Mouse (Mus musculus) inflammation-experienced regulatory T-cells, adult 6 months (primary cell): ENCODE data around the gene Hdac4. TPM values are rescaled to one million over a fixed set of nuclear protein-coding genes. Genes with fewer than 3 reads are reported as not detected.
A peak's percentile ranks its signal among the peaks of the same experiment; 100 is the strongest.

Experiments
- ATAC-seq: one replicate; pipeline ENCODE4 v1.8.0; 2017
- polyA plus RNA-seq, 3 experiments: library from polyadenylated mRNA; unstranded; fragments of 100-300 nt; shearing (Covaris generic); gene quantifications; one replicate each; pipeline ENCODE4 v1.2.1; 2017

Hdac4 gene
- polyA plus RNA-seq = 10 to 100 TPM; 42.9 to 75.8 (median 72.7) TPM

- ATAC-seq = no peak
These were observed at the start of gene Hdac4 for GRCm38 (mm10) chr1:92195360-92196149. Hdac4 (minus strand) TSS chr1:92195699.

- ATAC-seq = no peak
These were observed 48.0 kb upstream of the Hdac4 start for GRCm38 (mm10) chr1:92243549-92243948.

DNA sequence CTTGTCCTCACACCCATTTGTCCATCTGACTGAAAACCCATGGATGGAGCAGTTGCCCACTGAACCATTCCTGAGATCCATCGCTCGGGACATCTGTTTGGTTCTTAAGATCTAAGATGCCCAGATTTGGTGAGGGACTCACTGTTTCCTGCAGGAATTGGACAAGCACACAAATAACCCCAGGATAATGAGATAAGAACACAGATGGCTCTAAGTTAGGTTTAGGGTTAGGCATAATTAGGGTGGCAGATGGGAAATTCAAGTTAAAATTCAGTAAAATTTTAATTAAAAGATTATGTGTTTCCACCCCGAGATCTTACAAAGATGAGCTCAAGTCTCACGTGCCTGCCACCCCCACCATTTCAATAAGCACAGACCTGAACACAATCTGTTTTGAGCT is 44.6 kb upstream of the Hdac4 start:
- ATAC-seq = no peak

DNA sequence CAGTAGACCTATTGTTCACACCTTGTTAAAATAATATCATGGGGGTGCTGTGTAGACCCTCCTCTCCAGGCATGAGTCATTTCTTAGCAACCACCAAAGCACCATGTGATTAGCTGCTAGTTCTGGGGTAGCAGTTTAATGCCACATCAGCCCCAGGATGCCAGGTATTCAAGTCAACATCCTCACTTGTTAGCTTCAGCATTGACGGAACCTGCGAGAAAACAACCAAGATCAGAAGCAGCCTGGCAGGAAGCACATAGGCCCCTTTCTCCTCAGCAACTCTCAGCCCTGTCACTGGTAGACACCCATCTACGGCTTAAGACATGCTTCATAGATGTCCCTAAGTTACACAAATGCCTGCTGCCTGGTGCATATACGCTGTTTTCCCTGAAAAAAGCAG is 40.1 kb upstream of the Hdac4 start:
- ATAC-seq = peak; percentile 52

DNA sequence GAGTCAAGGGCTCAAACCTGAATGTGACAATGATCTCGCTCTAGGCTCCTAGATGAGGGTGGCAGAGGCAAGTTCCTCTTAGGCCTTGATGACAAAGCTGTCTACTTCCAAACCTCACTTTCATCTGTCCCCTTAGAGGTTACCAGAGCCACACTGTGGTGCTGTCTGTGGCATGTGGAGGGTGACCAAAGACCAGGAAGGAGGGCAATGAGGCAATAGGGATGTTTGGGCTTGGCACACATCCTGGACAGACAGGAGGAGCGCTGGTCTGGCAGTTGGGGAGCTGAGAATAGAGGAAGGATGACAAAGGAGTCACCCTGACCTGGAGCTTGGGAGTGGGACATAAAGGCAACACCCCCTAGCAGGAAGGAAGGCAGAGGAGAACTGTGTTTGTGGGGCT is 29.8 kb upstream of the Hdac4 start:
- no peak for ATAC-seq

- no peak for ATAC-seq
These were observed 28.7 kb upstream of the Hdac4 start for GRCm38 (mm10) chr1:92223956-92224891.

- ATAC-seq = no peak
These were observed 21.2 kb upstream of the Hdac4 start for GRCm38 (mm10) chr1:92216710-92217109.

DNA sequence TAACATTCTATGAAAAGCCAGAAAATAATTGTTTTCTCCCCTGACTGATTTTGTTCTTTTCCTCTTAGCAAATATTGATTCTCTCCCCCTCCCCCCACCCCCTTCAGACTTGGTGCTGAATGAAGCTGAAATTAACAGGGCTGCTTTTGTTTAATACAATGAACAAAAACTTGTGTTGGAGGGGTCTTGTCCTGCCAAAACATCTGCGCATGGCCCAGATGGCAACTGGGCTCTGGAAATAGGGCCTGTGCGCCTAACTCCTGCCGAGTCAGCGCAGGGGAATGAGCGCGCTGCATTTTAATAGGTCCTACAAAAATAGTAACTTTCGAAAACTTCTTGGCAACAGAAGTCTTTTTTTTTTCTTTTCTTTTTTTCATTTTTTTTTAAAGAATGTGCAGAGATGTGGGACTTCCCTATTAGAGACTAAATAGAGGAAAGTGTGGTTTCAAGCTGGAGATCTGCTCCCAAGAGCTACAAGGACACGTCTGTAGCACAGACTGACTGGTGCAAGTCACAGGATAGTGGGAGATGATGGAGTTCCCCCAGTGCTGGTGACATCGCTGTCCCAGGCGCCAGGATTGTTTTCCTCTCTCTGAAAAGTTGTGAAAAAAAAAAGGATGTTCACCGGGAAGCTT is 20.6 kb upstream of the Hdac4 start:
- no peak for ATAC-seq

GRCm38 (mm10) chr1:92215131-92215638 is 19.7 kb upstream of the Hdac4 start:
- ATAC-seq = no peak

- ATAC-seq = no peak
These were observed 16.7 kb upstream of the Hdac4 start for GRCm38 (mm10) chr1:92212003-92212750.

DNA sequence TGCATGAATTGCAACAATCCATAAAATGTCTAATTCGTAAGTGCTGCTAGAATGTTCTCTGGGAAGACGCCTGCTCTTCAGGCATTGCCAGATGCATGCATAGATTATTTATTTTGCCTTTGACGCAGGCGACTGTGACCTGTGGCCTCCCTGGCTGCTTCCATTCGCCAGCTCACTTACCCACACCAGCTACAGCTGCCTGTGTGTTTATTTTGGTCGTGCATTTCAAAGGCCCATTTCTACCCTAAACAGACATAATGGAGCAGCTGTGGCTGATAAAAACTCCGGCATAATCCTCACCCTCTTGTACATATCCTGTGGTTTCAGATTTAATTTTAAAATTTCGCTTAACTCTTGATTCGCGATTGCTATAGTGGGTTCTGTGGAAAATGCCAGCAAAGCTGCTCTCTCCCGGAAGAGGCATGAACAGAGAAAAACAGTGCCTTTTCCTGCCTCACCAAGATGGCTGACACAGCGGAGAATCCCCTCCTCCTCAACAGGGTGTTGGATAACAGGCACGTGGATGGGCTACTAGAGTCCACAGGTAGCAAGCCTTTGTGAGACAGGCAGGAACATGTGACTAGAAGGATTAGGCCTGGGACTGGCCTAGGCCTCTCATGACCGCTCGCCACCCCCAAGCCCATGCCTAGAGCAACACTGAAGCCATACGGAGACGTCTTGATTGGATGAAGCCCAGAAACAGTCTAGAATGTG is 7.3 kb upstream of the Hdac4 start:
- ATAC-seq = no peak

DNA sequence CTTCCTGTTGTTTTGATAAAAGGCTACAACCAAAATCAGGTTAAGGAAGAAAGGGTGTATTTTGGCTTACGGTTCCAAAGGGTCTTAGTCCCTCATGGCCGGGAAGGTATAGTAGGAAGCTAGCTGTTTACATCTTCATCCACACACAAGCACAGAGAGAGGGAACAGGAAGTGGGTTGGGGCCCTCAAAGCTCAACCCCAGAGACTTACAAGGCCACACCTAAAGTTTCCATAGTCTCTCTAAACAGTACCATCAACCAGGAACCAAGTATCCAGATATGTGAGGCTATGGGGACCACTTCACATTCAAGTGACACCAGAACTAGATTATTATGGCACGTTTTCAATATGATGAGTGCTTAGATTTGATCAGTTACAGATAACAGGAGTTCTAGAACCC is 5.0 kb downstream of the Hdac4 start:
- ATAC-seq = peak; percentile 89

DNA sequence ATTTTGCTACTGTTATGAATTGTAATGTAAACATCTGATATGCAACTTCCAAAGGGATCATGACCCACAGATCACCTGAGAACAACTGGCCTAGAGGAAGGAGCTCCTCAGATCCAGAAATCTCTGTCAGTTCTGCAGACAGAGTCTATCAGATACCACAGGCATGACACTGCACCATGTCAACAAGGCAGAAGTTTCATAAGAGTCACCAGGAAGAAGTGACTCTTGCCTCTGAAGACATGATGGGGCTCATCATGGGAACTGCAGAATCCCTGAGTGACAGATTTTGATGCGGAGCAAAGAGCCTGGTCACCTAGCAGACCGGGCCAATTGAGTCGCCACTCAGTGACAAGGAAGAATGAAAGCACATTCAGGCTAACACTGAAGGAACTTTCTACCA is 8.4 kb downstream of the Hdac4 start:
- ATAC-seq = no peak

- ATAC-seq = no peak
These were observed 10.9 kb downstream of the Hdac4 start for GRCm38 (mm10) chr1:92184600-92184999.

DNA sequence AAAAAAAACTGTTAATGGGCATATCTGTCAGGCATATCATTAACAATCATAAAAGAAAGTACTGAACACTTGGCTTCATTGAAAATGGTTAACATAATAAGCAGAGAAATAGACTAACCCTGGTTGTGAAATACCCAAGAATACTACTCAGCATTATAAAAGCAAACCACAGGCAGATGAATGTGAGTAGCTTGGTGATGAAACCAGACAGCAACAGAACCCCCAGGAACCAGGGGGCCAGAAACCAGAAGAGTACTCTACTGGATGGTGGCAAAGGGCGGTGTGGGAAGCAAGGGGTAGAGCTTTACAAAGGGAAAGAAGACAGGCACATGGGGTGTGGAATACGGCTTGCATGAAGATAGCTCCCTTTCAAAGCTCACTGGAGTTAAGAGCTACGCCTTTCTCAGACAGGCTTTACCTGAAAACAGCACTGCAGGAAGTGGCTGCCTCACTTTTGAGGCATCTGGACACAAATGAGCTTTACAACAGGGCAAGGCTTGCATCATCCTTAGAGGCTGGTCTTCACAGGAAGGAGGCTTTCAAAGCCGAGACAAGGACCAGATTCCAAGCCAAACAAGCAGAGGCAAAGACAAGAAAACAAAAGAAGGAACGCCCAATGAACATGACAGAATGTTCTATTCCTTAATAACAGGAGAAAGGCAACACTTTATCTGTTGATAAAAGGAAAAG is 12.3 kb downstream of the Hdac4 start:
- ATAC-seq = no peak

DNA sequence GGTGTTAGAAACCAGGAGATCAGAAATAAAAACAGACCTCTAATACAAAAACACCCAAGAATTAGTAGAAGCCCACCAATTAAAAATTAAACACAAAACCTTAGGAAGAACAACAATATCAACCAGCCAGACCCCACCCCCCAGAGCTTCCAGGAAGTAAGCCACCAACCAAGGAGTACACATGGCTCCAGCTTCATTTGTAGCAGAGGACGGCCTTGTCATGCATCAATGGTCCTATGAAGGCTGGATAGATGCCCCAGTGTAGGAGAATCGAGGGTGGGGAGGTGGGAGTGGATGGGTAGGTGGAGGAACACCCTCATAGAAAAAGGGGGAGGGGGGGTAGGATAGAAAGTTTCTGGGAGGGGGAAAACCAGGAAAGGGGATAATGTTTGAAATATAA is 13.5 kb downstream of the Hdac4 start:
- ATAC-seq = no peak

DNA sequence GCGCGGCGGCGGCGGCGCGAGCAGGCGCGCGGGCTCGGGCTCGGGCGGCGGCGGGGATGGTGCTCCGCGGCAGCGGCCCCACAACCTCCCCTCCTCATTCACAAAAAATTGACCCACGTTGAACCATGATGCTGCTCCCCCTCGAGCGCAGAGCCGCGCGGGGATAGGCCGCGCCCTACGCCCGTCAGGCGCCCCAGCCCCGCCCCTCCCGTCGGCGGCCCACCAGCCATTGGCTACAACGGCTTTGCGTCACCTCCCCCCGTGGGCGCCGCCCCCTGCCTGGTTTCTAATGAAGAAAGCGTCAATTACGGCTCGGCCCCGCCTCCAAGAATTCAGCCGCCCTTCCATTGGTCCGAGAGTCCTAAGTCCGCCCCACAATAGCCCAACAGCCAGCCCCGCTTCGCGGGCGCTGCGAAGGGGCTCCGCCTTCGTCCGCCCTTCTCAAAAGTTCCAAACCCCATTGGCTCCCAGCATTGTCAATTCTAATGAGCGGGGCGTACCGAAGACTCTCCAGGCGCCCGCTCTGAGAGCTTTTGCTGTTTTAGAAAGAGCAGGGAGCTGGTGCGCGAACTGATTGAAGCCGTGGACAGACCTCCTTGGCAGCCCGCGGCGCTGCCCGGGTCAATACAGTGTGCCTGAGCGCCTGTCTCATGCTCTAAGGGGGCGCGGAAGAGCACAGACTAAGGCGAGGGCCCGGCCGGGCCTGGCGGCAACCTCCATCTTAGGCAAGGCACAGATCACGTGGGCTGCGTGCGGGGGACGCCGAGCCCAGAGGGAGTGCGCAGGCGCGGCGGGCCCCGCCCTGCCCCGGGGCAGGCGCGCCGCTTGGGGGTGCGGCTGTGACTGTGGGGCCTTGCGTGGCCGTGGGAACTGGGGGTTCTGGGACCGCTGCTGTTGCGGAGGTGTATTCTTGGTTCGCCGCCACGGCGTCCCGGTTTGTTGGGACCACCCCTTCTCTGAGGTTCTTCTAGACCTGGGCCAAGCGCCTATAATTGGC is 15.1 kb downstream of the Hdac4 start:
- peak; percentile 90 for ATAC-seq

DNA sequence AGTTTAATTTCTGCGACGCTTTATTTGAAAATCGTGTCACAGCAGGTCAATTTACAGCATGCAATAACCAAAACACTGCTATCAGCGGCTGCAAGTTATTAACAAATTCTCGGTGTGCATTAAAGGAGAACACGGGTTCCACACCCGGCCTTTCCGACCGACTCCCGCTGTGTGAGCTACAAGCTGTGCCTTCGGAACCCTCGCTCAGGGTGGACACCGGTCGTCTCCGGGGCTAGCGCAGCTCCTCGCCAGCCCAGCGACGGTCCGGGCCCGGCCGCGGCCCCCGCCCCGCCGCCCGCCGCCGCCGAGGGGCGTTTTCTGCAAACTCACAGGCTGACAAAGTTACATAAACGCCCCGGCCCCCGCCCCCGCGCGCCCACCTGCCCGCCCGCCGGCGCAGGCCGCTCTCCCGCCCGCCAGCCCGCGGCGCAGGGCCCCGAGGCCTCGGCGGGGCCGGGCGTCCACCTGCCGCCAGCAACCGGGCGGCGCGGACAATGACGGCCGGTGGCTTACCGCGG is 16.0 kb downstream of the Hdac4 start:
- ATAC-seq = no peak

DNA sequence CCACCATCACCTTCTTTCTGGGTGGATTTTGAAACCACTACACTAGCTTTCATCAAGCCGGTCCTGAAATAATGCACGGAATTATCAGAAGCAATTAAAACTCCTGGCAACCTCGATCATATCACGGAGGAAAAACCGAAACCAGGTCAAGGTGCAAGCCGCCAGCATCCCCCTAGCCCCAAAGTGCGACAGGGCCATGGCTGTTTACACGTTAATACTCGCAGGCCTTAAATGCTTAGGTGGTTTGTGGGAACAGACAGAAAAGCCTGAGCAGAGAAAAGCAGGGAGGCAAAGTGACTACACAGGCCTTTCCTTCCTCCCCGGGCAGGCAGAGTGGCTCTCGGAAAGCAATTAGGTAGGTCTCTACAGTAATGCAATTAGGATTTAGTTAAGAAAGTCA is 16.4 kb downstream of the Hdac4 start:
- ATAC-seq = no peak
